In the genomic region with DNA sequence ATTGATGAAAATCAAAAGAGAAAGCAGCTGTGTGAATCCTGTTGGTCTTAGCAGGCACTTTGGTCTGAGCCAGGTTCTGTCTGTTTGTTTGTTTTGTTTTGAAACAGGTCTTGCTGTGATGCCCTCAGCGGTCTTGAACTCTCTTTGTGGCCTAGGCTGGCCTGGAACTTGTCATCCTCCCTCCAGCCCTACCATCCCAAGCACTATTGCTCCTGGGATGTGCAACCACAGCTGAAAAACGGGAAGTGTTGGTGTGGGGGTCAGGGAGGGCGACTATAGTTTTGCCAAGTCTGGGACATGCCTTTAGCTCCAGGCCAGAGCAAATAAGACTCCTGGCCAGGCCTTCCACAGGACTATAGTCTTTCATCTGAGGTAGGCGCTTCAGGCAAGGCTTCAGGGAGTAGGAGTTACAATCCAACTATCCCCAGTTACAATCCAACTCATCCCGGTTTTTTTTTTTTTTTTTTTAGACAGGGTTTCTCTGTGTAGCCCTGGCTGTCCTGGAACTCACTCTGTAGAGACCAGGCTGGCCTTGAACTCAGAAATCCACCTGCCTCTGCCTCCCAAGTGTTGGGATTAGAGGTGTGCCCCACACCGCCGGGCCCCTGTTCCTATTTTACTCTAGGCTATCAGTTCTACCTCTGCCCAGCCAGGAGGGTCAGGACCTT, we compare ENCODE assay signal across 9 mouse cellular contexts. TPM values are rescaled to one million over a fixed set of nuclear protein-coding genes. Genes with fewer than 3 reads are reported as not detected.
A peak's percentile ranks its signal among the peaks of the same experiment; 100 is the strongest.
DNase-seq lines count a peak whose midpoint lies in the region; ATAC-seq and TF ChIP-seq lines count a peak whose summit lies in the region.
"Had no signal": no experiment of that assay in that cellular context is flagged by ENCODE, and none has a peak within 500 bp of the region (broad histone marks: within the 10 kb centered on the region; RNA-seq: fewer than 3 reads in every experiment).

No protein-coding gene starts in this region.

- H3K36me3 ChIP-seq in heart, embryonic 11.5 days (ENCODE audit: control insufficient read depth, insufficient read depth, low read length): no peaks in the 10 kb centered on the region
- peaks cover 0 to 28% of the 10 kb centered on the region in 2 experiments; a peak in 2 of 4 replicates for H3K36me3 ChIP-seq in MEL (ENCODE audit: control insufficient read depth in 1 of 2, insufficient read depth in 2 of 2, low read length in 2 of 2)
- H3K36me3 ChIP-seq in heart, postnatal 0 days (replicated peaks; ENCODE audit: control insufficient read depth, insufficient read depth, low read length): 0 out of 2 replicates have a peak, but pooled peaks cover 5% of the 10 kb centered on the region
- H3K36me3 ChIP-seq in midbrain, embryonic 10.5 days: 0 out of 2 replicates have a peak, but pooled peaks cover 4% of the 10 kb centered on the region

- H3K79me2 ChIP-seq in MEL (ENCODE audit: control insufficient read depth, insufficient read depth, low read length, poor library complexity): peaks cover 34% of the 10 kb centered on the region

- 38% methylated on average over 7 of the region's 7 CpGs for WGBS in heart, embryonic 11.5 days (ENCODE audit: insufficient replicate concordance)
- 21% methylated on average over 7 of the region's 7 CpGs for WGBS in heart, postnatal 0 days
- WGBS in midbrain, embryonic 10.5 days: 48% methylated on average over 7 of the region's 7 CpGs

- H3K27me3 ChIP-seq in heart, embryonic 11.5 days (ENCODE audit: control insufficient read depth, insufficient read depth, low read length): no peaks in the 10 kb centered on the region
- no peaks in the 10 kb centered on the region for H3K27me3 ChIP-seq in MEL (ENCODE audit: control insufficient read depth in 1 of 2, insufficient read depth in 2 of 2, low read length in 2 of 2)
- no peaks in the 10 kb centered on the region for H3K27me3 ChIP-seq in heart, postnatal 0 days (ENCODE audit: control insufficient read depth, insufficient read depth, low read length)
- H3K27me3 ChIP-seq in midbrain, embryonic 10.5 days (ENCODE audit: low read depth, poor library complexity, severe bottlenecking): no peaks in the 10 kb centered on the region
- H3K27me3 ChIP-seq: Patski had no signal

- ATAC-seq in heart, embryonic 11.5 days (replicated peaks; ENCODE audit: insufficient number of reproducible peaks, low FRiP score, low TSS enrichment): no peak
- no peak for ATAC-seq in heart, postnatal 0 days (ENCODE audit: insufficient read depth, low read depth)
- ATAC-seq: Patski had no signal

- intact Hi-C loops in heart, postnatal 14 days (cut with DNase I): no loop called here

- no peak for TF ChIP-seq CTCF in MEL (IDR thresholded peaks at IDR 0.05 in 2 of 3, conservative IDR thresholded peaks at IDR 0.05 in 1 of 3; ENCODE audit: control insufficient read depth in 1 of 3, insufficient read depth in 1 of 3, low read depth in 2 of 3, low read length in 3 of 3, poor library complexity in 1 of 3, severe bottlenecking in 1 of 3)
- no peak for TF ChIP-seq CTCF in heart, postnatal 0 days (IDR thresholded peaks at IDR 0.05; ENCODE audit: low read depth)

- TF ChIP-seq EP300 in MEL (IDR thresholded peaks at IDR 0.05; ENCODE audit: low read depth in 1 of 2, low read length in 2 of 2): 0 out of 4 replicates have a peak, but pooled peaks of 1 of the 2 experiments have one; percentile 13
- no peak for TF ChIP-seq EP300 in heart, postnatal 0 days (IDR thresholded peaks at IDR 0.05; ENCODE audit: low read depth)

- peak overlapping the region; percentile 68 for H3K4me3 ChIP-seq in heart, embryonic 11.5 days (ENCODE audit: low read depth, low read length)
- H3K4me3 ChIP-seq in MEL (ENCODE audit: control insufficient read depth in 1 of 2, insufficient read depth in 1 of 2, low read depth in 2 of 2, low read length in 2 of 2): peak overlapping the region; percentile 59 to 81
- peak overlapping the region; percentile 72 for H3K4me3 ChIP-seq in heart, postnatal 0 days (ENCODE audit: low read depth, low read length)
- H3K4me3 ChIP-seq in midbrain, embryonic 10.5 days: peak overlapping the region; percentile 63

- H3K4me1 ChIP-seq in heart, embryonic 11.5 days (ENCODE audit: control insufficient read depth, insufficient read depth, low read length): peaks cover 34% of the 10 kb centered on the region
- H3K4me1 ChIP-seq in MEL (ENCODE audit: control insufficient read depth in 1 of 2, insufficient read depth in 2 of 2, low read length in 2 of 2): peaks cover 6 to 24% of the 10 kb centered on the region in 2 experiments
- peaks cover 38% of the 10 kb centered on the region for H3K4me1 ChIP-seq in heart, postnatal 0 days (ENCODE audit: control insufficient read depth, insufficient read depth)
- peaks cover 45% of the 10 kb centered on the region for H3K4me1 ChIP-seq in midbrain, embryonic 10.5 days

- no peak for TF ChIP-seq POLR2A in MEL (IDR thresholded peaks at IDR 0.05; ENCODE audit: control insufficient read depth in 1 of 2, insufficient read depth in 1 of 2, low read depth in 1 of 2, low read length in 2 of 2, poor library complexity in 1 of 2)

- DNase-seq in heart, postnatal 14 days: no peak
- peak; percentile 63 for DNase-seq in MEL (ENCODE audit: low read depth, low spot score)
- no peak for DNase-seq in heart, postnatal 0 days (ENCODE audit: low spot score)
- DNase-seq in midbrain, embryonic 10.5 days (ENCODE audit: low spot score): no peak
- DNase-seq in frontal cortex, adult 2 months (ENCODE audit: extremely low spot score in 1 of 2, low spot score in 1 of 2): no peak
- no peak for DNase-seq in right cerebral cortex, postnatal 4 days
- no peak for DNase-seq in thymus, postnatal 10 days (ENCODE audit: low spot score in 2 of 2)

- H3K27ac ChIP-seq in heart, embryonic 11.5 days (ENCODE audit: low read depth, low read length): peak overlapping the region; percentile 86
- peak overlapping the region; percentile 82 for H3K27ac ChIP-seq in MEL (ENCODE audit: control insufficient read depth, low read depth, low read length)
- peak overlapping the region; percentile 91 for H3K27ac ChIP-seq in heart, postnatal 0 days (ENCODE audit: low read depth)
- peak overlapping the region; percentile 84 for H3K27ac ChIP-seq in midbrain, embryonic 10.5 days (replicated peaks)

- peak overlapping the region; percentile 90 for H3K9ac ChIP-seq in heart, embryonic 11.5 days (ENCODE audit: low read depth, low read length)
- H3K9ac ChIP-seq in MEL (ENCODE audit: control insufficient read depth, low read depth, low read length, poor library complexity, severe bottlenecking): peak overlapping the region; percentile 73
- peak overlapping the region; percentile 71 for H3K9ac ChIP-seq in heart, postnatal 0 days (replicated peaks; ENCODE audit: low read depth, low read length)

- peak overlapping the region; percentile 80 for H3K4me2 ChIP-seq in heart, embryonic 11.5 days
- peak overlapping the region; percentile 89 for H3K4me2 ChIP-seq in heart, postnatal 0 days (ENCODE audit: low read depth, low read length)

- H3K9me3 ChIP-seq in heart, embryonic 11.5 days (replicated peaks; ENCODE audit: control insufficient read depth, low read length): no peaks in the 10 kb centered on the region
- H3K9me3 ChIP-seq in MEL (replicated peaks; ENCODE audit: insufficient read depth, low read length): no peaks in the 10 kb centered on the region
- H3K9me3 ChIP-seq in heart, postnatal 0 days (replicated peaks; ENCODE audit: control insufficient read depth, low read length): no peaks in the 10 kb centered on the region
- no peaks in the 10 kb centered on the region for H3K9me3 ChIP-seq in midbrain, embryonic 10.5 days (replicated peaks)

- TF ChIP-seq RAD21 in MEL (IDR thresholded peaks at IDR 0.05; ENCODE audit: low read depth, low read length): no peak

RNA-seq across cellular contexts. Expression of a gene that starts 0.7 kb away (rescaled TPM):
- 13.5 and 15.5 TPM in 2 replicates for polyA plus RNA-seq in heart, embryonic 11.5 days (2014; fragmentation: Nextera tagmentation; extraction: Ambion mirVana)
- 10 to 100 TPM; 10.9 to 11.9 TPM for total RNA-seq in heart, postnatal 14 days (2021)
- total RNA-seq in MEL (2012; rRNA removed): 19.3 and 25.2 TPM in 2 replicates
- polyA plus RNA-seq in MEL (2012; ENCODE audit: insufficient read depth in 1 of 2, insufficient read length in 2 of 2, low read depth in 1 of 2, low replicate concordance in 2 of 2, missing spikeins in 1 of 2): 10 to 100 TPM in 1 of 2 experiments, not detected in 1; 56.6 TPM
- 11.4 and 15.0 TPM in 2 replicates for total RNA-seq in heart, postnatal 0 days (2014; rRNA removed; ENCODE audit: low replicate concordance)
- 5.2 and 5.6 TPM in 2 replicates for polyA plus RNA-seq in heart, postnatal 0 days (2015; fragmentation: Nextera tagmentation; extraction: Ambion mirVana)
- polyA plus RNA-seq in midbrain, embryonic 10.5 days (2016; fragmentation: Nextera tagmentation; extraction: Ambion mirVana): 13.4 and 14.1 TPM in 2 replicates
- polyA plus RNA-seq in frontal cortex, adult 2 months (2012; rRNA removed): 9.5 and 10.0 TPM in 2 replicates

RNA-seq across cellular contexts. Expression of a gene that starts 4.1 kb away (rescaled TPM):
- polyA plus RNA-seq in heart, embryonic 11.5 days (2014; fragmentation: Nextera tagmentation; extraction: Ambion mirVana): 19.4 and 22.2 TPM in 2 replicates
- total RNA-seq in heart, postnatal 14 days (2021): 10 to 100 TPM; 12.7 to 12.9 TPM
- 5.9 and 6.4 TPM in 2 replicates for total RNA-seq in MEL (2012; rRNA removed)
- 1 to 10 TPM in 1 of 2 experiments, not detected in 1; 8.7 TPM for polyA plus RNA-seq in MEL (2012; ENCODE audit: insufficient read depth in 1 of 2, insufficient read length in 2 of 2, low read depth in 1 of 2, low replicate concordance in 2 of 2, missing spikeins in 1 of 2)
- 16.4 and 52.8 TPM in 2 replicates for total RNA-seq in heart, postnatal 0 days (2014; rRNA removed; ENCODE audit: low replicate concordance)
- polyA plus RNA-seq in heart, postnatal 0 days (2015; fragmentation: Nextera tagmentation; extraction: Ambion mirVana): 21.7 and 23.3 TPM in 2 replicates
- polyA plus RNA-seq in midbrain, embryonic 10.5 days (2016; fragmentation: Nextera tagmentation; extraction: Ambion mirVana): 32.2 and 39.9 TPM in 2 replicates
- polyA plus RNA-seq in frontal cortex, adult 2 months (2012; rRNA removed): 99.9 and 102 TPM in 2 replicates

RNA-seq across cellular contexts. Expression of a gene that starts 44.8 kb away (rescaled TPM):
- 0.19 and 0.27 TPM in 2 replicates for polyA plus RNA-seq in heart, embryonic 11.5 days (2014; fragmentation: Nextera tagmentation; extraction: Ambion mirVana)
- 1 to 10 TPM; 3.0 to 3.3 TPM for total RNA-seq in heart, postnatal 14 days (2021)
- total RNA-seq in MEL (2012; rRNA removed): 0.15 TPM in 1 of 2 replicates, not detected in the other
- under 1 TPM in 1 of 2 experiments, not detected in 1; 0.17 TPM for polyA plus RNA-seq in MEL (2012; ENCODE audit: insufficient read depth in 1 of 2, insufficient read length in 2 of 2, low read depth in 1 of 2, low replicate concordance in 2 of 2, missing spikeins in 1 of 2)
- total RNA-seq in heart, postnatal 0 days (2014; rRNA removed; ENCODE audit: low replicate concordance): 0.69 and 0.89 TPM in 2 replicates
- 0.08 TPM in 1 of 2 replicates, not detected in the other for polyA plus RNA-seq in heart, postnatal 0 days (2015; fragmentation: Nextera tagmentation; extraction: Ambion mirVana)
- polyA plus RNA-seq in midbrain, embryonic 10.5 days (2016; fragmentation: Nextera tagmentation; extraction: Ambion mirVana): 5.2 and 8.1 TPM in 2 replicates
- 38.6 and 42.5 TPM in 2 replicates for polyA plus RNA-seq in frontal cortex, adult 2 months (2012; rRNA removed)

RNA-seq across cellular contexts. Expression of a gene that starts 44.8 kb away (rescaled TPM):
- polyA plus RNA-seq in heart, embryonic 11.5 days (2014; fragmentation: Nextera tagmentation; extraction: Ambion mirVana): 5.5 and 6.2 TPM in 2 replicates
- total RNA-seq in heart, postnatal 14 days (2021): 10 to 100 TPM; 44.0 to 44.6 TPM
- total RNA-seq in MEL (2012; rRNA removed): not detected in 2 replicates
- not detected for polyA plus RNA-seq in MEL (2012; ENCODE audit: insufficient read depth in 1 of 2, insufficient read length in 2 of 2, low read depth in 1 of 2, low replicate concordance in 2 of 2, missing spikeins in 1 of 2)
- 21.1 and 39.9 TPM in 2 replicates for total RNA-seq in heart, postnatal 0 days (2014; rRNA removed; ENCODE audit: low replicate concordance)
- 14.4 and 16.3 TPM in 2 replicates for polyA plus RNA-seq in heart, postnatal 0 days (2015; fragmentation: Nextera tagmentation; extraction: Ambion mirVana)
- 7.4 and 15.4 TPM in 2 replicates for polyA plus RNA-seq in midbrain, embryonic 10.5 days (2016; fragmentation: Nextera tagmentation; extraction: Ambion mirVana)
- 96.8 and 108 TPM in 2 replicates for polyA plus RNA-seq in frontal cortex, adult 2 months (2012; rRNA removed)
